Mouse (Mus musculus) embryonic facial prominence, embryonic 15.5 days (tissue): Measurements from ENCODE around the gene Pak2. TPM values are rescaled to one million over a fixed set of nuclear protein-coding genes. Genes with fewer than 3 reads are reported as not detected.
A peak's percentile ranks its signal among the peaks of the same experiment; 100 is the strongest.

Experiments
- ATAC-seq: fragments of 200-750 bp; cut with Nextera tagmentation; 2 replicates; pipeline ENCODE4 v1.8.0; 2017; ENCODE audit warnings: low read depth, moderate TSS enrichment; ENCODE audit not compliant: insufficient number of reproducible peaks, low FRiP score, low TSS enrichment
- H3K27ac ChIP-seq: fragments of 300-500 bp; sonication (generic); replicated peaks from 2 replicates; pipeline ENCODE4 v1.5.1; 2015; ENCODE audit warnings: mild to moderate bottlenecking, inconsistent platforms
- H3K27me3 ChIP-seq: fragments of 300-500 bp; sonication (generic); 2 replicates; pipeline ENCODE4 v1.6.1; 2015; ENCODE audit warnings: inconsistent platforms
- H3K36me3 ChIP-seq: fragments of 300-500 bp; sonication (generic); 2 replicates; pipeline ENCODE4 v1.6.1; 2015; ENCODE audit warnings: mild to moderate bottlenecking, inconsistent platforms
- H3K4me1 ChIP-seq: fragments of 300-500 bp; sonication (generic); 2 replicates; pipeline ENCODE4 v1.6.1; 2015; ENCODE audit warnings: inconsistent platforms
- H3K4me2 ChIP-seq: fragments of 300-500 bp; sonication (generic); replicated peaks from 2 replicates; pipeline ENCODE4 v1.6.1; 2015; ENCODE audit warnings: mild to moderate bottlenecking, inconsistent platforms
- H3K4me3 ChIP-seq: fragments of 300-500 bp; sonication (generic); replicated peaks from 2 replicates; pipeline ENCODE4 v1.5.1; 2015; ENCODE audit warnings: mild to moderate bottlenecking, inconsistent platforms
- H3K9ac ChIP-seq: fragments of 300-500 bp; sonication (generic); 2 replicates; pipeline ENCODE4 v1.6.1; 2015; ENCODE audit warnings: inconsistent platforms
- H3K9me3 ChIP-seq: fragments of 300-500 bp; sonication (generic); replicated peaks from 2 replicates; pipeline ENCODE4 v1.6.1; 2016; ENCODE audit warnings: inconsistent platforms
- WGBS: fragments of 180-500 bp; shearing (Covaris S2); methylation state at CpG from one replicate; pipeline ENCODE4 v1.1.7; 2015; 5-methylcytosine and 5-hydroxymethylcytosine counted together
- polyA plus RNA-seq: library from polyadenylated mRNA; unstranded; fragments of >200 nt; fragmentation: Nextera tagmentation; extraction: Ambion mirVana; gene quantifications from 2 replicates; pipeline ENCODE4 v1.2.1, GENCODE M21; 2015

The Pak2 gene
- polyA plus RNA-seq, 1 experiment from 2014 or later = 31.6 TPM

GRCm38 (mm10) chr16:32062226-32062625, 16.9 kb downstream of the Pak2 start:
- no peak overlapping the region for H3K9ac ChIP-seq
- H3K9me3 ChIP-seq = no peaks in the 10 kb centered on the region
- no peak overlapping the region for H3K4me3 ChIP-seq
- H3K4me1 ChIP-seq = 0 out of 2 replicates have a peak, but pooled peaks cover 3% of the 10 kb centered on the region
- H3K27me3 ChIP-seq = no peaks in the 10 kb centered on the region
- no peak for ATAC-seq
- H3K27ac ChIP-seq = no peak overlapping the region
- H3K4me2 ChIP-seq = no peak overlapping the region
- no peaks in the 10 kb centered on the region for H3K36me3 ChIP-seq
- WGBS = 87% methylated on average over 2 of the region's 2 CpGs

- no peaks in the 10 kb centered on the region for H3K9me3 ChIP-seq
- H3K36me3 ChIP-seq = no peaks in the 10 kb centered on the region; the same call in 1 of the 2 replicates
- no peaks in the 10 kb centered on the region for H3K27me3 ChIP-seq
- H3K4me1 ChIP-seq = 0 out of 2 replicates have a peak, but pooled peaks cover 3% of the 10 kb centered on the region
- no peak overlapping the region for H3K9ac ChIP-seq
- H3K27ac ChIP-seq = no peak overlapping the region
- WGBS = 69% methylated on average over 6 of the region's 6 CpGs
- H3K4me2 ChIP-seq = no peak overlapping the region
- ATAC-seq = no peak
- H3K4me3 ChIP-seq = no peak overlapping the region
These were observed 19.2 kb downstream of the Pak2 start for GRCm38 (mm10) chr16:32059840-32060523.

GRCm38 (mm10) chr16:32058817-32059216, 20.3 kb downstream of the Pak2 start:
- Histone ChIP-seq H3K4me2 (no peak overlapping the region), H3K36me3 (no peaks in the 10 kb centered on the region; the same call in 1 of the 2 replicates), H3K27ac (no peak overlapping the region), H3K27me3 (no peaks in the 10 kb centered on the region), H3K9ac (no peak overlapping the region), H3K9me3 (no peaks in the 10 kb centered on the region), H3K4me1 (0 out of 2 replicates have a peak, but pooled peaks cover 3% of the 10 kb centered on the region), H3K4me3 (no peak overlapping the region)
- WGBS = 73% methylated on average over 5 of the region's 5 CpGs
- no peak for ATAC-seq

GRCm38 (mm10) chr16:32042367-32042766, 36.8 kb downstream of the Pak2 start:
- Histone ChIP-seq H3K4me3 (no peak overlapping the region), H3K27ac (no peak overlapping the region), H3K4me1 (no peaks in the 10 kb centered on the region), H3K36me3 (peaks cover 65% of the 10 kb centered on the region), H3K9me3 (no peaks in the 10 kb centered on the region), H3K9ac (no peak overlapping the region), H3K4me2 (no peak overlapping the region), H3K27me3 (no peaks in the 10 kb centered on the region)
- ATAC-seq = no peak
- WGBS = 92% methylated on average over 4 of the region's 4 CpGs

GRCm38 (mm10) chr16:32019678-32020077, 59.5 kb downstream of the Pak2 start:
- peaks cover 83% of the 10 kb centered on the region for H3K36me3 ChIP-seq
- H3K9ac ChIP-seq = no peak overlapping the region
- 75% methylated on average over 9 of the region's 9 CpGs for WGBS
- H3K4me1 ChIP-seq = no peaks in the 10 kb centered on the region
- no peak overlapping the region for H3K4me3 ChIP-seq
- H3K9me3 ChIP-seq = no peaks in the 10 kb centered on the region
- no peak overlapping the region for H3K4me2 ChIP-seq
- no peaks in the 10 kb centered on the region for H3K27me3 ChIP-seq
- H3K27ac ChIP-seq = no peak overlapping the region
- no peak for ATAC-seq

- ATAC-seq = no peak
- Histone ChIP-seq H3K36me3 (peaks cover 3% of the 10 kb centered on the region; the same call in 1 of the 2 replicates), H3K4me1 (no peaks in the 10 kb centered on the region), H3K4me2 (no peak overlapping the region), H3K27ac (no peak overlapping the region), H3K9ac (no peak overlapping the region), H3K9me3 (no peaks in the 10 kb centered on the region), H3K4me3 (no peak overlapping the region), H3K27me3 (no peaks in the 10 kb centered on the region)
- 79% methylated on average over 4 of the region's 4 CpGs for WGBS
These were observed 68.8 kb downstream of the Pak2 start for GRCm38 (mm10) chr16:32010330-32010729.

GRCm38 (mm10) chr16:32009913-32010312, 69.2 kb downstream of the Pak2 start:
- Histone ChIP-seq H3K27ac (no peak overlapping the region), H3K9ac (no peak overlapping the region), H3K36me3 (no peaks in the 10 kb centered on the region), H3K4me1 (no peaks in the 10 kb centered on the region), H3K27me3 (no peaks in the 10 kb centered on the region), H3K4me3 (no peak overlapping the region), H3K9me3 (no peaks in the 10 kb centered on the region), H3K4me2 (no peak overlapping the region)
- 37% methylated on average over 5 of the region's 5 CpGs for WGBS
- ATAC-seq = no peak

- WGBS = 65% methylated on average over 10 of the region's 10 CpGs
- ATAC-seq = no peak
- peaks cover under 1% of the 10 kb centered on the region for H3K4me1 ChIP-seq
- no peak overlapping the region for H3K4me2 ChIP-seq
- H3K27me3 ChIP-seq = no peaks in the 10 kb centered on the region
- no peaks in the 10 kb centered on the region for H3K36me3 ChIP-seq
- no peaks in the 10 kb centered on the region for H3K9me3 ChIP-seq
- no peak overlapping the region for H3K9ac ChIP-seq
- H3K27ac ChIP-seq = no peak overlapping the region
- no peak overlapping the region for H3K4me3 ChIP-seq
These were observed 70.4 kb downstream of the Pak2 start for GRCm38 (mm10) chr16:32008529-32009293.

GRCm38 (mm10) chr16:32004731-32005130, 74.4 kb downstream of the Pak2 start:
- Histone ChIP-seq H3K4me2 (no peak overlapping the region), H3K9me3 (no peaks in the 10 kb centered on the region), H3K4me3 (no peak overlapping the region), H3K36me3 (no peaks in the 10 kb centered on the region), H3K27me3 (no peaks in the 10 kb centered on the region), H3K9ac (no peak overlapping the region), H3K4me1 (peaks cover 13% of the 10 kb centered on the region), H3K27ac (no peak overlapping the region)
- WGBS = 92% methylated on average over 3 of the region's 3 CpGs
- no peak for ATAC-seq

GRCm38 (mm10) chr16:32002509-32003477, 76.3 kb downstream of the Pak2 start, which contains the start of gene Senp5:
Senp5 (minus strand) TSS chr16:32003287.
- Histone ChIP-seq H3K36me3 (peaks cover 6% of the 10 kb centered on the region; the same call in 1 of the 2 replicates), H3K4me2 (peak within 1 kb of the TSS; percentile 74), H3K9ac (peak within 1 kb of the TSS; percentile 70), H3K27ac (peak within 1 kb of the TSS; percentile 52), H3K9me3 (no peaks in the 10 kb centered on the region), H3K4me3 (peak within 1 kb of the TSS; percentile 63), H3K4me1 (peaks cover 13% of the 10 kb centered on the region), H3K27me3 (no peaks in the 10 kb centered on the region)
- ATAC-seq = peak; percentile 91
- under 1% methylated on average over 66 of the region's 66 CpGs for WGBS

- Histone ChIP-seq H3K9me3 (no peaks in the 10 kb centered on the region), H3K36me3 (peaks cover 22% of the 10 kb centered on the region), H3K27ac (no peak overlapping the region), H3K4me1 (peaks cover under 1% of the 10 kb centered on the region; the same call in 1 of the 2 replicates), H3K27me3 (no peaks in the 10 kb centered on the region), H3K4me2 (no peak overlapping the region), H3K9ac (no peak overlapping the region), H3K4me3 (no peak overlapping the region)
- no peak for ATAC-seq
- 85% methylated on average over 5 of the region's 5 CpGs for WGBS
These were observed 82.8 kb downstream of the Pak2 start for GRCm38 (mm10) chr16:31996371-31996770.
